Mouse (Mus musculus): ENCODE data around the gene Sdsl.
A peak's percentile ranks its signal among the peaks of the same experiment; 100 is the strongest.

Sdsl gene

DNA sequence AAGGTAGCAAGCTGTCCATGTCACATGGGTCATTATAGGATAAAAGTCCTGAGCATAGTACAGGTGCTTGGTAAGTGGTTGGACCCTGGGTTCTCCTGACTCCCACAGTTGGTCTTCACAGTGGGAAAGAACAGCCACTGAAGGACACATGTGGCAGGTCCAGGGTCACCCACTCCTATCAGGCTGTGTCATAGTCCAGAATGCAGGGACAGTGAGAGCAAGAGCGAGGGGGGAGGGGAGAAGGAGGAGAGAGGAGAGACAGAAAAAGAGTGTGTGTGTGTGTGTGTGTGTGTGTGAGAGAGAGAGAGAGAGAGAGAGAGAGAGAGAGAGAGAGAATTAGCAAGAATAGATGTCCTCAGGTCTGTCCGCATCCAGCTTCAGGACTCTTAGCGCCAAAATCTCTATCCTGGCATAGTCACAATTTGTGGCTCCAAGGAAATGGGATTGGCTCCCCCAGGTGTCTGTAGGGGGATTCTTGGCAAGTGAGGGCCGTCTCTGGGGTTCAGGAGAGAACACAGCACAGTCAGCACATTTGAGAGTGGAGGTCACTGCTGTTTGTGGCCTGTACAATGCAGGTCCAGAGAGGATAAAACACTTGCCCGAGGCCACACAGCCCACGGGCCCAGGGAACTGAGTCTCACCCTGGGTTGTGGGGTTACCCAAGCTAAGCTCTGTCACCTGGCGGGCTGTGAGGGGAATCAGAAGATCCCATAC, 15.6 kb downstream of the Sdsl start:
- no peak for DNase-seq (ENCODE audit: low spot score in 2 of 2)

DNA sequence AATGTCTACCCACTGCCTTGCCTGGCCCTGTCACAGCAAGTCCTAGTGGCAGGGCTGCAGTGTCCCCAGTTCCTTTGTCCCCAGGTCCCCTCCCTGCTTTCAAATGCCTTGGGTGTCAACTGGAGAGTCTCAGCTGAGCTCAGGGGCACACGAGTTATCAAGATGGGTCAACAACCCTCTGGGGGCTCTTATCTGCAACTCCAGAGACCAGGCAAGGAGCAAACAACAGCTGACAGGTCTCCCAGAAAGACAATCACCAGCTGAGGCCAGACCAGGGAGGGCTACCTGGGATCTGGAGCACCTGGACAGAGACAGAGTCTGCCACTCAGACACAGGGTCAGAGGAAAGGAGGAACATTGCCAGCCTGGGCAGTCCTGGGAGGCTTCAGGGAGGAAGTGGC, 16.4 kb downstream of the Sdsl start:
- DNase-seq (ENCODE audit: low spot score in 2 of 2): no peak

DNA sequence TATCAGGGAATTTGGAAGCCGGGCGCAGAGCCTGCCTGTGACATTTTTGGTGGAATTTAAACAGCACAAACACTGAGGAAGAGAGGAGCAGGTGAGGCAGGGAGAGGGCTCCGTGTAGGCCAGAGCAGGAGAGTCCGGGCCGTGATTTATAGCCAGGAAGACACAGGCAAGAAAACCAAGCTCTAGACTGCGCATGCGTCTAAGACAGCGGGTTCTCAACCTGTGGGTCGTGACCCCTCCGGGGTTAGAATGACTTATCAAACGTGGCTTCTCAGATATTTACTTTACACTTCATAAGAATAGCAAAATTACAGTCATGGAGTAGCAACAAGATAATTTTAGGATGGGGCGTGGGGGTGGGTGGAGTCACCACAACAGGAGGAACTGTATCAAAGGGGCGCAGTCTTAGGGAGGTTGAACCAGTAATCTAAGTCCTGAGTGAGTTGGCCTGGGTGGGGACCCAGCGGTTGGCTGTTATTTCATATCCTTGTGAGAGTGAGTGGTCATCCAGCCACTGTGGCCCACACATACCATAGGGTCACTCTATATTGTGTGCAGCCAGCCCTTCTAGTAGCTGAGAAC, 17.8 kb downstream of the Sdsl start:
- DNase-seq (ENCODE audit: low spot score in 2 of 2): no peak

DNA sequence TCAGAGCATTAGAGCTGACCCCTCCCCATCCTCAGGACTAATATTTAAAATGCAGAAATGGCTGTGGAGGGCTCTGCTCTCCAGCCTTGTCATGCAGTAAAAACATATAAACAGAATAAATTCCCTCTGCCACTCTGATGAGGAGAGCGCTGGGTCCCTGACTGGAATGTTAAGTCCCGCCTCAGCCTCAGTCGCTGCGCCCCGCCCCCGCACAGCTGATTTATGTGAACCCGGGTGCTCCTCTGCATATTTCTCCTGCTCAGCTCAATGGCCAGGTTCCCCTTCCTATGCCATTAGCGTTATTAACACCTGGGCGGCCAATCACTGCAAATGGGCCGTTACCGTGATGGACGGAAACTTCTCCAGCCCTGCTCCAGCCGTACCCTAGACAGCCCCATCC, 25.3 kb downstream of the Sdsl start:
- peak in 1 of 2 experiments; percentile 49 for DNase-seq (ENCODE audit: low spot score in 2 of 2)

DNA sequence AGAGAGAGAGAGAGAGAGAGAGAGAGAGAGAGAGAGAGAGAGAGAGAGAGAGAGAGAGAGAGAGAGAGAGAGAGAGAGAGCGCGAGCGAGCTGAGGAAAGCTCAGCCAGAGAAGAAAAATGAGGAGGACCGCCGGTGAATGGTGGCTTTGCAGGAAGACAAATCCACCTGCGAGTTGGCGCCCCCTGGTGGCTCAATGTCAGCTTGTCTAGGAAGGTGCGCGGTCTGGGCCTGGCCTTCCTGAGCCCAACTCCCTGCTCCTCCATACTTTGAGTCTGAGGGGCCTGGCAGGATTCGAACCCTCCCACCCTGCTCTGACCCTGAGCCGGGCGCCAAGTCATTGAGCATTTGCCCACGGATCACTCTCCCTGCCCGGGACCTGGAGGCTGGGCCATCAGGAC, 31.9 kb downstream of the Sdsl start:
- DNase-seq (ENCODE audit: low spot score in 2 of 2): peak; percentile 79 to 95

DNA sequence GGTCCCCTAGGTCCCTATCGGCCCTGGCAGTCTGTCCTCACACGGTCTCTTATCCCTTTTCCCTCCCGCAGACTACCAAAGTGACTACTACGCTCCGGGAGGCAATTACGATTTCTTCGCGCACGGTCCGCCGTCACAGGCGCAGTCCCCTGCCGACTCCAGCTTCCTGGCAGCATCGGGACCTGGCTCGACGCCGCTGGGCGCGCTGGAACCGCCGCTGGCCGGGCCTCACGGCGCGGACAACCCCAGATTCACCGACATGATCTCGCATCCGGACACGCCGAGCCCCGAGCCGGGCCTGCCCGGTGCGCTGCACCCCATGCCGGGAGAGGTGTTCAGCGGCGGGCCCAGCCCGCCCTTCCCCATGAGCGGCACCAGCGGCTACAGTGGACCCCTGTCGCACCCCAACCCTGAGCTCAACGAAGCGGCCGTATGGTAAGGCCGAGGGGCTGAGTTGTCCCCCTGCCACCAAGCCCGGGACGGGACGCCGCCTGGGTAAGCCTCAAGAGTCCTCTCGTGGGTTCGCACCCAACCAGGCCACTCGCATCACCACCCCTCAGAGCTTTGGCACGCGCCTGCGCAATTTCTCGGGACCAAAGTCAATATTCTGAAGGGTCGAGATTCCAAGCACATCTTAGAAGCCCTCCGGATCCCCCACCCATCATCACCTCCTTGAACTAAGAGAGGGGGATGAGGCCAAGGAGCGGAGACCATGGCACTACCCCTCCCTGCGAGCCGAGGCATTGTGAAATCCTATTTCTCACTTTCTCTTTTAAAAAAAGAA, 32.5 kb downstream of the Sdsl start:
- peak in 1 of 2 experiments; percentile 63 for DNase-seq (ENCODE audit: low spot score in 2 of 2)

DNA sequence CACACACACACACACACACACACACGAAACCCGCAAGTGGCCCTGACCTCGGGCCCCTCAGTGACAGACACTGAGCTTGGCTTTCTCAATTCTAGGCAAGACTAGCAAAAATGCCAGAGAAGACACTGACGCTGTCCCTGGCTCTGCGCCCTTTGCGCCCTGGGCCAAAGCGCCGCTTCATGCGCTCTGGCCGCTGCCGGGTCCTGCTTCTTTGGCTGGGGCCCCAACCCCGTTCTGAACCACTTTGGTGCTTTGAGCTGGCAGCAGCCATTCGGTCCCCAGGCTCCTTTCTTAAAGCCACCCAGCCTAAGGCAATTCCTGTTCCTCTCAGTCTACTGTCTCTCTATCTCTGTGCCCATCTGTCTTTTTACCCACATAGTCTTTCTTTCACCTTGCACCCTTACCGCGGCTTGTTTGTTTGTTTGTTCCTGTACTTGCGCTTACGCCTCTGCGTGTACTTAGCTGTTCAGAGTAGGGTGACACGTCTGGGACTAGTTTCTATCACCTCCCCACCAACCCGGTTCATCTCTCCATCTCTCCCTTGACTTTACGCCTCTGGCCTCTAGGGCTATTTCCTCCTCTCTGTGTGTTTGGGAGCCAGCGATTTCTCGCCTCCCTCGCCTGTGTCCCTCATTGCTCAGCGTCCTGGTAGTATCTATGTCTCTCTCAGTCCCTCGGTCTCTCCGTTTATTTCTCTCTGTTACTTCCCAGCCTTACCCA, 33.5 kb downstream of the Sdsl start:
- no peak for DNase-seq (ENCODE audit: low spot score in 2 of 2)

DNA sequence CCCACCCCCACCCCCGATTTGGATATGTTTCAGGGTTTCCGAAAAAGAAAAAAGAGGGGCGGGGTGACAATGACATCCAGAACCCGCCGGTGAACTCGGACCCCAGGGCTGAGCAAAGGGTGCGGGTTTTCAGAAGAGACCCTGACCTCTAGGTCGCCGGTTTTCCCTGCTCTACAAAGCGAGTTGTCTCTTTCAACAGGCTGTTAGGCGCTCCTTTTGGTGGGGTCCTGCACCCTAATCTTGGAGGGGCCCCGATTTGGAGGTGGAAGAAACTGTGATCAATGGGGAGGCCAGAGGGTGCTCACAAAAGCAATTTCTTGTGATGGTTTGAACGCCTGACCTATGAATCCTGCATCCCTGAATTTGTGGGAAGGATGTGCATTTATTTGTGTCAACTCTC, 34.1 kb downstream of the Sdsl start:
- no peak for DNase-seq (ENCODE audit: low spot score in 2 of 2)

DNA sequence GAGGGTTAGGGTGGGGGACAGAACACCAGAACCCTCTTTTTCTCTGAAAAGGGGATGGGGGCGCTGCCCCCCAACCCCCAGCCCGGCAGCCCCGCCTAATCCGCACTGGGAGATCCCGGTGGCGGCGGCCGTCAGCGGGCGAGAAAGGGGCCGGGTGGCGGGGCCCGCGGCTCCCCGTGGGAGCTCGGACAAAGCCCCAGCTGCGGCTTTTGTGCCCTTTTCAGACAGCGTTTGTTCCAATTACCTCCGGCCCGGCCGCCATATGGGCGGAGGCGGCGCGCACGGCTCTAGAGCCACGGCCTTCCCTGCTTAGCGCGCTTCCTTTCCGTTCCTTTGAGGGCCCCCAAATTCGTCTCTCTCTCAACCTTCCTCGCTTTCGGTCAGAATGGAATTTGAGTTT, 34.6 kb downstream of the Sdsl start:
- DNase-seq (ENCODE audit: low spot score in 2 of 2): no peak

DNA sequence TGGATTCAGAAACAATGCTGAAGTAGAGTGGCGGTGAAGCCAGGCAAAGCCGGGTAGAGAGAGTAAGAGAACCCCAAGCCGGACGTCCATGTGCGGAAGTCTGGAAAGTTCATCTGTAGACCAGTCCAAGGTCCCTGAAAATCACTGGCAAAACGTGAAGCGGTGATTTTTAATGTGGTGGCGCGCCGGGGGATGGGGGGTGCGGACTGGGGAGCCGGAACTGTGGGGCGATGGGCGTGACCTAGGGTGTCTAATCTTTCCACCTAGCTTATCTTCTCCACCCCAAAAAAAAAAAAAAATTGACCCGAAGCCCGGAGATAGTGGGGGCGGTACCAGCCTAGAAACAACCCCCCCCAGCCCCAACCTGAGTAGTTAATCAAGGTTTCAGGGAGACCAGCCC, 35.1 kb downstream of the Sdsl start:
- DNase-seq (ENCODE audit: low spot score in 2 of 2): no peak

DNA sequence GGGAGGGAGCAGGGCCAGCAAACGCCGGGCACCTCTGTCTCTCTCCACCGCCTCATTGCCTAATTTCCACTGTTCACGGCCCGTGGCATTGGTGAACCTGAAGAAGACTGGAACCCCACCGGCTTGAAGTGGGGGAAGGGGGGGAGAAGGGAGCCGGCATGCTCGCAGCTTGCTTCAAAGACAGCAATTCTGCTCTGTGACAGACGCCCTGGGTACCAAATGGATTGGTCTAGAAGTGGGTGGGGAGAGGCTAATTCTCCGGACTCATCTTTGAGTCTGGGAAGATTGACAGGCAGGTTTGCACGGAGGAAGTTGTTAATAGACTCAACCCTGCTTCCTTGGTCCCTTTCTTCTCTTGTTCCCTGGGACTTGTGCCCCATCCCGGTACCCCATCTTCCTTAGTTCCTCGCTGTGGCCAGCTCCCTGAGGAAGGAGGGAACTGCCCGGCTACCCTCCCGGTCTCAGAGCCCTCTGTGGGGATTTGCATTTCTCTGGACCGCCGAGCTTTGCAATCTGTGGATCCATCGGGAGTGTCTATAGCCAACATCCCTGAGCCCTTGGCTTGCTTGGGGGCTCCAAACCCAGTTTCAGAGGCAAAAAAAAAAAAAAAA, 35.6 kb downstream of the Sdsl start:
- DNase-seq (ENCODE audit: low spot score in 2 of 2): no peak

DNA sequence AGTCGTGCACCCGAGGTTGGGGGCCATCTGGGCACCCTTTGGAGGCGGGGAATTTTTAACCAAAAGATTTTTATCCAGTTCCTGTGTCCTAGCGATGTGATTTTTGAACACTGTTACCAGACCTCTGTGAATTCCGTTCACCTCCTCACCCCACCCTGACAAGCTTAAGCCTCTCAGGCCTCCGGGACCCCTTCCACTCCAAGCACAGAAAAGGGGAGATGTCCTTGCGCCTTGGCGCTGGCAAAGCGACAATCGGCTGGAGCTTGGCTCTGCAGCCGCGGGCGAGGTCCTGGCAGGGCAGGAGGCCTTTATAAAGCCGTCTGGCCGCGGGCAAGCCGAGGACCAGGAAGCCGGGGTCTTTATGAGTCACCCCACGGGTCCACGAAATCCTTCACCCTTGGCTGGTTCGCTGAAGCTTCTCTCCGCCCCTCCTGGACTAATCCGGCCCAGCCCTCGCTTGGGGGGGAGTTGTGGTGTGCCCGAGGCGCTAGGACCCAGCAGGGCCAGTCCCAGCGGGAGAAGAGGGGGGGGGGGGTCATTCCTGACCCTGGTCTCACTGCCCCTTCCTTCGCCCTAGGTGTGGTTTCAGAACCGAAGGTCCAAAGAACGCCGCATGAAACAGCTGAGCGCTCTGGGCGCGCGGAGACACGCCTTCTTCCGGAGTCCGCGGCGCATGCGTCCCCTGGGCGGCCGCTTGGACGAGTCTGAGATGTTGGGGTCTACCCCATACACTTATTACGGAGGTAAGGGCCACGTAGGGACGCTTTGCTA, 36.7 kb downstream of the Sdsl start:
- DNase-seq (ENCODE audit: low spot score in 2 of 2): no peak

DNA sequence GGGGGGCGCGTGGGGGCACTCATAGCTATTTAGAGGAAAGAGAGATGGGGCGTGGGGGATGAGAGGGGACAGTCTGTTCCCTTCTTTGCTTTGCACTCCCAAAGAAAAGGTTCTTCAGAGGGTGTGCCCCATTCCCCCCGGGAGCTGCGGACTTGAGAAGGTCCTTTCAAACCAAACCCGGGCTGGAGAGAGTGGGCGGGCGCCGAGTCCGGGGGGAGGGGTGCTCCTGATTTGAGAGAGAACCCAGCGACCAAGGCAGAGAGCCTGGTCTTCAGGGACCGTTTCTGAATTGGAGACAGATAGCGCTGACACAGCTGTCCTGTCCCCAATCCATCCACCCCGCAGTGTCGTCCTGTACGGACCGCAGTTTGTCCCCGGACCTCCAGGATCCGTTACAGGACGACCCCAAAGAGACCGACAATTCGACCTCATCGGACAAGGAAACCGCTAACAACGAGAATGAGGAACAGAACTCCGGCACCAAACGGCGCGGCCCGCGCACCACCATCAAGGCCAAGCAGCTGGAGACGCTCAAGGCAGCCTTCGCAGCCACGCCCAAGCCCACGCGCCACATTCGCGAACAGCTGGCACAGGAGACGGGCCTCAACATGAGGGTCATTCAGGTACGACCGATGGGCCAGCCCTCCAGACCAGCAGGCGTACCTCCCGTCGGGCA, 37.5 kb downstream of the Sdsl start:
- no peak for DNase-seq (ENCODE audit: low spot score in 2 of 2)

DNA sequence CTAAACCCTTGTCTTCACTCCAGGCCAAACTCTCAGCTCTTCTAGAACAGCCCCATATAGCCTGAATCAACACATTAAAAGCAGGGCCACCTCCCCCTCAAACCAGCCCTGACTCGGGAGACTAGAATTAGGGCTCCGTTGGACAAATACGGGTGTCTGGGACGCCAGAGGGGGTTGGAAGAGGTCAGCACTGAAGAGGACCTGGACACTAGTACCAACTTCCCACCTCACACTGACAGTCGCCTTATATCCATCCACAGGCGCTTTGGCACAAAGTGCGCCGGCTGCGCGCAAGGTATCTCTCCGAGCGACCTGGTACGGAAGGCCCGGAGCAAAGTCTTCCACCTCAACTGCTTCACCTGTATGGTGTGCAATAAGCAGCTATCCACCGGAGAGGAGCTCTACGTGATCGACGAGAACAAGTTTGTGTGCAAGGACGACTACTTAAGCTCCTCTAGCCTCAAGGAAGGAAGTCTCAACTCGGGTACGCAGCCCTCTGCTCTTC, 38.3 kb downstream of the Sdsl start:
- DNase-seq (ENCODE audit: low spot score in 2 of 2): no peak

DNA sequence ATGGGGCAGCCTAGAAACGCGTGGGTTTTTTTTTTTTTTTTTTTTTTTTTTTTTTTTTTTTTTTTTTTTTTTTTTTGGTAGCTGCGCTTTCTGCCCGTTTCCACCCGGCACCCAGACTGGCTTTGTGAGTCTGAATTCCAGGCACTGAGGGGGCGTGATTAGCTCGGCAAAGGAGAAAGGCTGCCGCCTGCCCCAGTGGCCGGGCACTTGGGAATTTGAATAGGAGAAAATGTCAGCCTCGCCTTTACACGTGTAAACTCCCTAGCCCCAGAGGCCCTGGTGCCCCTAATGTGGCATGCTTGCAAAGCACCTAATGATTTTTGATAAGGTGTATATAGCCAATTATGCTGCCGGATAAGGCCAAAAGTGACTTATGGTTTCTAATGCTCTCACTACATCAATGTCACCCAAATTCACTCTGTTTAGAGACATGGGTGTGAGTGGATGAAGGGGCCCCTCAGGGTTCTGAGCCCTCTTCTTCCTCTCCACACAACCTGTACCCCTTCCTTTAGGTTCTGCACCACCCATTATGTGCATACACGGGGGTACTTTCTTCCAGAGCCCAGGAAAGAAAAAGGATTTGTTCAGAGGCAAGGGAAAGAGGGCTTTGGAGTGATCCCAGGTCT, 39.4 kb downstream of the Sdsl start:
- DNase-seq (ENCODE audit: low spot score in 2 of 2): no peak

DNA sequence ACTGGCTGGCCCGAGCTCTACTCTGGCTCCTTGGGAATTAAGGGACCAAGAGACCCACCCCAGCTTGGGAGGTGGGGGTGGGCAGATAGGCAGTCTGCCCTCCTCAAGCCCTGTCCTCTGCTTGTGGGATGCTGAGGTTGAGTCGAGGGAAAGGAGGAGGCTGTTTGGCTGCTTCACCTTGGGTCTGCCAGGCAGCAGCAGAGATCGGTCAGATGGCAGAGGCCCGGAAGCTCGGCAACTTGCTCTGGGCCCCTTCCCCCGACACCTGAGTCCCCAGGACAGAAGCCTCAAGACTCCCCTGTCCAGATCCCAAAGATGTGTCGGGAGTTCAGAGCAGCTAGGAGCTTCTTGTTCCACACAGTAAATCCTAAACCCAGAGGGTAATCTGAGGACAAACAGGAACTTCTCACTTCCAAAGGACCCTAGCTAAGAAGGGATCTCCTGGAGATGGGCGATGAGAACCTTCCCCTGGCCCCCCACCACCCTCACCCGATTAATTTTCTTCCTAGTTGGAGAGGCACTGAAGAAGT, 40.1 kb downstream of the Sdsl start:
- no peak for DNase-seq (ENCODE audit: low spot score in 2 of 2)

DNA sequence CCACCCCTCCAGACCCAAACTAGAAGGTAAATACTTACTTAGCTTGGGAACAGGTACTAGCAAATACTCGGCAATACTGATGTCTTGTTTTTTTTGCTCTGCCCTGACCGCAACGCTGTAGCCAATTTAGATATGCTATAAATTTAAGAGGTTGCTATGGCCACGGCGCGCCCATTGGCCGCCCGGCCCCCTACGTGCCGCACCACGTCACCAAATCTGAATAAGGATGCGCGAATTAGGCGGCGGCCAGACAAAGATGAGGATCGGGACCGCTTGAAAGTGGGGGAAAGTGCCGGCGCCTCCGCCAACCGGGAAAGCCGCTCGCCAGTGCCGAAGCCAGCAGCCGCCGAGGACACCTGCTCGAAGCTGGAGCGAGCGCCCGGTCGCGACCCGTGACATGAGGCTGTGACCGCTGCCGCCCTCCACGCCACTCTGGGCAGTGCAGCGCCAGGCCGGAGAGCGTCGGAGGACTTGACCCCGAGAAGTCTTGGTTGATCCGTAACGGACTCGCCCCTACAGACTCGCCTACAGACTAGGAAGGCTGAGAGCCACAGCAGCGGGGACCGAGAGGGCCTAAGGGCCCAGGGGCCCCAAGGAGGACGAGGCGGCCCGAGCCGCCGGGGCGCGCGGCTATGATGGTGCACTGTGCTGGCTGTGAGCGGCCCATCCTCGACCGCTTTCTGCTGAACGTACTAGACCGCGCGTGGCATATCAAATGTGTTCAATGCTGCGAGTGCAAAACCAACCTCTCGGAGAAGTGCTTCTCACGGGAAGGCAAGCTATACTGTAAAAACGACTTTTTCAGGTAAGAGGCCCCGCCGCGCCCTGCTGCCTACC, 40.7 kb downstream of the Sdsl start, which contains the start of gene Lhx5:
Lhx5 (plus strand) TSS at position 51 of the 837 bp plus-strand sequence.
- no peak for DNase-seq (ENCODE audit: low spot score in 2 of 2)

DNA sequence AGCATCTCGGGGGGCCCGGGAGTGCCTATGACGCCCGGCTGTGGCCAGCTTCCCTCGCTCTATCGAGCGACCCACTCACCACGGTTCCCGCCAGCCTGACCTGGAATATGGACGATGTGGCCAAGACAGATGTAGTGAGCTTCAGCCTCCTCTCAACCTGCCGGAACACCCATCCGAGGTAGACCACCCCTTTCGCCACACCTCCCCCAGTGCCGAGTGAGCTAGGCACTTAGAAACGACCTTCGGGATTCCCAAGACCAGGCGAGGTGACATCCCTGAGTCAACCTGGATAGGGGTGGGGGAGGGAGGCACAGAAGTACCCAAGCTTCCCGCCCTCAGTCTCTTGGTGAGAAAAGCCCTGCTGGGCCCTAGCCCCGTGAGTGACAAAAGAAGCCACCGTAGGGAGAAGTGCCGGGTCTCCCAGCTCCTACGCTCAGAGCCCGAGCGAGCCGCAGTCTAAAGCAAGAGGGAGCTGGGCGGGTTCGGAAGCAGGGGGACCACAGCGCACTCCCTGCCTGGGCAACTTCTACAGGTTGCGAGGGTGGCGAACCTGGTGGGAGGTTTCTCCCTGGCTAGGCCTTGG, 41.5 kb downstream of the Sdsl start:
- no peak for DNase-seq (ENCODE audit: low spot score in 2 of 2)

All from spleen, postnatal 4 days (tissue).